Mouse (Mus musculus) ovary, postnatal 10 days (tissue): ENCODE data around the gene Ktn1.

Experiments
- DNase-seq: peaks from one replicate; pipeline ENCODE4 v3.0.0; 2022; ENCODE audit warnings: low spot score

The Ktn1 gene

GRCm38 (mm10) chr14:47648218-47648617, at the start of gene Ktn1:
TSS of gene Ktn1 (plus strand) at chr14:47648448.
- no peak for DNase-seq

DNA sequence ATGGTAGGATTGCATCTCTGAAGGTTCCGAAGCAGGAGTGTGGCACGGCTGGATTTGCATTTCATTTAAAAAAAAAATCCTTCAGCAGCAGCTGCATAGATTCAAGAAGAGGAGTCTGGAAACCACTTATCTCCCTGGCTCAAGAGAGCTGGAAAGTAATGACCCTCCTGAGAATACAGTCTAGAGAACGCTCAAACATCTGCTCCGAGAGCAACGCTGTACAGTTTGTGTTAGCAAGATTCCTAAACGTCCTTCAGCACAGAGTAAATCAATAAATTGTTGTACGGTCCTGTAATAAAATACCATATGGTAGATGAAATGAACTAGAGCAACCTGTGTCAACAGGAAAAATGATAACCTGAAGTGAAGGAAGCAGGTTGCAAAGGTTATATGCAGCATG, 35.0 kb upstream of the Ktn1 start:
- no peak for DNase-seq

- no peak for DNase-seq
Measured at GRCm38 (mm10) chr14:47618891-47619290, 29.4 kb upstream of the Ktn1 start.

DNA sequence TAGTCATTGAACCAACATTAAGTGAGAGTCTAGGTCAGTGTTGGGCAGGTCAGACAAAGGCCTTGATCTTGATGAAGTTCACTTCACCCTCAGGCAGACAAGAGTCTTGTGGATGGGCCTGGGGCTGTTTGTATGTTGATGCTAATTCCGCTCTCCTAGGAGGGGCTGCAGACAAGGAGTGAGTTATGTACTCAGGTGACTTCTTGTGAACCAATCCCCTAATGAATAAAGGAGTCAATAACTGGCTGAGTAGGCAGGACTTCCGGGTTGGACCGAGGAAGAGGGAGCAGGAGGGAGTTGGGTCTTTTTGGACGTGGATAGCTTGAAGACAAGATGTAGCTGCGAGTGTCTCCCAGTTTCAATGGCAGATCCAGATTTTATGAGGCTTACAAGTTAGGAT, 26.3 kb upstream of the Ktn1 start:
- DNase-seq = no peak

DNA sequence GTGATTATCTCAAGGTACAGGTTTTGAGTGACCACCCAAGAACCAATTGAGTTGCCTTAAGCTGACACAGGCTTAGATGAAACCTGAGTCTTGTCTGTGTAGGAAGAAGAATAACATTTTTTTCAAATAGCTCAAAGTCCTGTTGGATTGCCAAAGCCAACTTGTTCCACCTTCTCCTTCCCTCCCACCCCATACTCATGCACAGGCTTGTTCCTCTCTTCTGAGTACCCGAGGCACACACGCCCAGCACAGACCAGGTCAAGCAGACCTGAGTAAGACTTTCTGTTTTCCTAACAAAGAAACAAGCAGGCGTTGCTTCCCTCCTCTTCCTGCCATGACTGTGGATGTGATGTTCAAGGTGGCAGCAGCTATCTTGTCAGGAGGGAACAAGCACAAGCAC, 23.4 kb upstream of the Ktn1 start:
- no peak for DNase-seq

DNA sequence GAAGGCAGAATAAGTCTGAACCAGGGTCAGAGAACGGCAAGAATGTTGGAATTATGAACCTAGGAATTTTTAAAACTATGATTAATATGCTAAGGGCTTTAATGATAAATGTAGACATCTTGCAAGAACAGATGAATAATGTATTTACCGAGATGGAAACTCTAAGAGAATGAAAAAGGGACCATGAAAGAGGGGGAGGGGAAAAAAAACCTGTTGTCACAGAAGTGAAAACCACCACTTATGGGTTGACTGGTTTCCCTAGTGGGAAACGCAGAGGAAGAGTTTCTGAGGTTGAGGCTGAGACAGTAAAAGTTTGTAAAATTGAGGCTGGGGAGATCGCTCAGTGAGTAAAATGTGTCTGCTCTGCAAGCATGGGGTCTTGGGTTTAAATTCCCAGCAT, 22.1 kb upstream of the Ktn1 start:
- DNase-seq = no peak

- no peak for DNase-seq
Measured at GRCm38 (mm10) chr14:47626812-47627211, 21.4 kb upstream of the Ktn1 start.

GRCm38 (mm10) chr14:47627360-47627759, 20.9 kb upstream of the Ktn1 start:
- no peak for DNase-seq

DNA sequence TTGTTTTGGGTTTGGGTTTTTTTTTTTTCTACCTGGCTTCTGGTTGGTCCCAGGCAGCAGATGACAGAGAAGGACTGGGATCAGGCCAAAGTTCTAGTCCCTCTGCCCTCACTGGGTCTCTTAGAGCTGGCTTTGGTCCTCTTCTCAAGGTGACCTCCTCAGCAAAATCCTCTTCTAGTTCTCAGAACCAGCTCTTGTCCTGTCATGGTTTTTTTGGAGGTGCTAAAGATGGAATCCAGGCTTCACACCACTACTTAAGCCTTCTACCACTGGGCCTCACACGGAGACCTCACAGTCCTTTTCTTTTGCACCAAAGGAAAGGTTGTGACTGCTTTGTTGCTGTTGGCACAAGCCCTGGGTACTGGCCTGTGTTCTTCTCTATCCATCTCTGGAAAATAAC, 15.8 kb upstream of the Ktn1 start:
- DNase-seq = no peak

DNA sequence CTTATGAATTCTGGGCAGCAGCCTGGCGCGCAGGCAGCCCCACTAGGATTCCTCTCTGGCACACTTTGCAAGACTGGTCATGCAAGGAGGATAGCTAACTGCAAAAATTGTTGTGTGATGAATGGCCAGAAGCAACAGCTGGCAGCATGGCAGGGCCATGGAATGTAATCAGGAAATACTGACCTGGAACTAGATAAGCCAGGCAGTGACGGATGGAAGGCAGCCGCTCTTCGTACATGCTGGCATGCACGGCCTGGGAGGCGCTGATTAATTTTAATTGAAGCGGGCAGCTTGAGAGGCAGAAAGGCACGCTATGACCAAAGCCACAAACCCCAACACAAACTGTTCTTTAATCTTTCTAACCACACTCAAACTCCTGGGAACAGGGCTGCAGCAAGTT, 13.8 kb upstream of the Ktn1 start:
- no peak for DNase-seq

DNA sequence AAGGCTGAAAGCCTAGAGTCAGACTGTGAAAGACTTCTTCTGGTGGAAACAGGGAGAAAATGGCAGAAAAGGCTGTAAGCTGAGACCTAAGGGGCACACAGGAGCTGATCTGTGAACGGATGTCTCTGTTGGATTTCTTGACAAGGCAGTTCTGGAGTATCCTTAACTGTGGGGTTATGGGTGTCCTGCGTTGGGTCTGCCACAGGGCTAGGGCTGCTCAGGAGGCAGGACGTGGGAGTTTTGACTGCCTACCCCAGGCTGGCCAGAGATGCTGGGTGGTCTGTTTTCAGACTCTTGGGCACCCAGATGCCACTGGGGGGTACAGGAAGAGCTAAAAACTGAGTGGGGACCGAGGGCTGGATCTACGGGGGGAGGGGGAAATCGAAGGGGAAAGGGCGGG, 13.4 kb upstream of the Ktn1 start:
- DNase-seq = no peak

- DNase-seq = no peak
Measured at GRCm38 (mm10) chr14:47638316-47638895, 9.8 kb upstream of the Ktn1 start.

DNA sequence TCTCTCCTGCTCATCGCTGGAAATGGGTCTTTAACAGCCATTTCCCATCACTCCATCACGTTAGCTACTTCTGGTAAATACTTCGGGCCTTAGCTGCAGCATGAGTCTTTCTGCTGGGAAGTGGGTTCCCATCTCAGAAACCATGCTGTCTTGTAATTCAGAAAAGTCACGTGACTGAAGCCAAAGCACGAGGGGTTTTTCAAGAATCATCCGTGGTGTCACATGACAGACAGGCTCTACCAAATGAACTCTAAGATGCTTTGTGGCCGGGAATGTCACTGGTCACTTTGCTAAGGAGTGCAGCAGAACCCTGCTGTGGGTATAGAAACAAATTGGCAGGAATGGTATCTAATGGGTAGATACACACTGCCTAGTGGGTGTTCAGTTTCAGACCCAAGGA, 2.6 kb upstream of the Ktn1 start:
- no peak for DNase-seq

GRCm38 (mm10) chr14:47646246-47646645, 2.0 kb upstream of the Ktn1 start:
- DNase-seq = no peak

DNA sequence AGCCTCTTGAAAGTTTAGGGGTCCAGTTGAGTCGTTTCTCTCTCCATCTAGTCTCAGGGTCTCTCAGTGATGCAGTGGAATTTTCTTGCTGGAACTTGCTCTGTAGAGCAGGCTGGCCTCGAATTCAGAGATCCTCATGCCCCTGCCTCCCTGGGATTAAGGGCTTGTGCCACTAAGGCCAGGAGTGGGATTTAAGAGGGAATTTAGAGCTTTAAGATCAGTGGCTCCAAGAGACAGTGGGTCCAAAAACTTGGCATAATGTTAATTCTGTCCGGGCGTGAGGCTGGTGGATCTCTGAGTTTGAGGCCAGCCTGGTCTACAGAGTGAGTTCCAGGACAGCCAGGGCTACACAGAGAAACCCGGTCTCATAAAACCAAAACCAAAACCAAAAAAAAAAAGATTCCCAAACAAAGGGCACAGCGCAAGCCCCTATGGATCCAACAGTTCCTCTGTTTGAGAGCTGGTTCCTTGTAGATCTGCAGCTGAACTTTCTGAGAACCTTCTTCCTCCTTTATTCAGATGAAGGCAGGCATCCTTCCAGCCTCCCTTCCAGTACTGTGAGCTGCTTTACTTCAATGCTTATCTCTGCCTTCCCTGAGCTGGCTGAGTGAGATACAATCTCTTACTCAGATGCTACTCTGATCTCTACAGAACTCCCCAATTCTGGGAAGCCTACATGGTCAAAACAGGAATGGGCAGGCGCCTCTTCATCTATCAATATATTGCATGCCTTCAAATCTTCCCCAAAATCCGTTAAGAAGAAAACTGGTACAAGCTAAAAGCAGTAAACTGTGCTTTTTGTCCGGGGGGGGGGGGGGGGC, 1.3 kb upstream of the Ktn1 start:
- no peak for DNase-seq

- DNase-seq = peak; percentile 61
Measured at GRCm38 (mm10) chr14:47648706-47649630, 720 bp downstream of the Ktn1 start.

GRCm38 (mm10) chr14:47649631-47650337, 1.5 kb downstream of the Ktn1 start:
- DNase-seq = peak; percentile 41

- DNase-seq = no peak
Measured at GRCm38 (mm10) chr14:47650338-47650720, 2.1 kb downstream of the Ktn1 start.

DNA sequence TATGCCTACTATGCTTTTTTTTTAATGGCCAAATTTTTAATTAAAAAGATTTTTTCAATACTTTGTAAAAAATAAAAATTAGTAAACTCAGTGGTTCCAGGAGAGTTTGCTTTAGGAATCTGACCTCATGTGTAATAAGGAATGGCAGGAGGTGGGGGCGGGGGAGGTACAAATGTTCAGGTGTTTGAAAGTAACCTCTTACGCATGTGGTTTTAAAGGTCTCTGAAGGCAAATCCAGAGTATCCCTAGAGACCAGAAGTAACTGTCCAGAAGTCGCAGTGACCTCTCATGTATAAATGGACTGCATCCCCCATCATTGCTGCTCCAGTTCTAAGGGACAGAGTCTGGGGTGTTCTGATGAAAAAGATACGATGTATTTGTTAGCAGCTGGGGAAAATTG, 3.0 kb downstream of the Ktn1 start:
- DNase-seq = no peak

DNA sequence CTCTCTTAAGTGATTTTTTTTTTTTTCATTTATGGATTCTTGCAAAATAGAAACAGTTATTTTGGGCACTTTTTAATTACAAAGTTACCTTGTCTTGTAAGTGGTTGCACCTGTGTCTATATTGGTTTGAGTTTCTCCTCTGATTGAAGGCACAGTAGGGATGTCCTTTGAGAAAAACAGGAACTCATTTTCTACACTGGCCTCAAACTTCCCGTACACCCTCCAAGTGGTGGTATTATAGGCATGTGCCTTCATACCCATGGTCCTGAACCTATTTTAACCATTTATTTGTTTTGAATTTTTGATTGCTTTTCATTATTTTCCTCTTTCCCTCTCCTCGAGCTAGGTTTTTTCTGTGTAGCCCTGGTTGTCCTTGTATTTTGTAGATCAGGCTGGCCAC, 7.2 kb downstream of the Ktn1 start:
- no peak for DNase-seq

DNA sequence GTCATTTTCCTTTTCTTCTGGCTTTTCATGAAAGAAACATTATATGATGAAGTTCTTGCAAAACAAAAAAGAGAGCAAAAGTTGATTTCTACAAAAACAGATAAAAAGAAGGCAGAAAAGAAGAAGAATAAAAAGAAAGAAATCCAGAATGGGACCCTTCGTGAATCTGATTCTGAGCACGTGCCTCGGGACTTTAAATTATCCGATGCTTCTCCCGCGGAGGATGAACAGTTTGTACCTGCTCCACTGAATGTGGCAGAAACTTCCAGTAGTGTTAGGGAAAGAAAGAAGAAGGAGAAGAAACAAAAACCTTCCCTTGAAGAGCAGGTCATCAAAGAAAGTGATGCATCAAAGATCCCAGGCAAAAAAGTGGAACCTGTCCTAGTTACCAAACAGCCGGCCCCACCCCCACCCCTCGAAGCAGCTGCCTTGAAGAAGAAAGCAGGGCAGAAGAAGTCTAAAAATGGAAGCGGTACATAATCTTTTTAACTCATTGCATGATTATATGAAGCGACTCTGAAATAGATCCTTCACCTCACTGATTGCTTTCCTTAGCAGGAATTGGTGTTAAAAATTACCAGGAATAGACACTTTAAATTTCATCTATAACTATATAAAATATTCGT, 15.7 kb downstream of the Ktn1 start:
- no peak for DNase-seq

- no peak for DNase-seq
Measured at GRCm38 (mm10) chr14:47664470-47664864, 16.2 kb downstream of the Ktn1 start.
